Mouse (Mus musculus) bone marrow, adult 2 months (tissue): ENCODE results near the gene Ssbp3.

Experiments used
- CTCF ChIP-seq: fragments of 200-500 bp; IDR thresholded peaks from 2 replicates; pipeline ENCODE4 v1.5.1; 2011; ENCODE audit warnings: low read length, control low read depth; ENCODE audit not compliant: control insufficient read depth, insufficient read depth
- POLR2A ChIP-seq: fragments of 200-500 bp; IDR thresholded peaks from 2 replicates; pipeline ENCODE4 v1.6.1; 2011; ENCODE audit warnings: low read depth, mild to moderate bottlenecking, control low read depth, low read length, borderline replicate concordance; ENCODE audit not compliant: control insufficient read depth

- TF ChIP-seq CTCF (no peak), POLR2A (no peak)
Observed at GRCm38 (mm10) chr4:107084343-107084742, 173.8 kb downstream of the Ssbp3 start.
